Mouse (Mus musculus): ENCODE data around the gene Shroom3.

DNA sequence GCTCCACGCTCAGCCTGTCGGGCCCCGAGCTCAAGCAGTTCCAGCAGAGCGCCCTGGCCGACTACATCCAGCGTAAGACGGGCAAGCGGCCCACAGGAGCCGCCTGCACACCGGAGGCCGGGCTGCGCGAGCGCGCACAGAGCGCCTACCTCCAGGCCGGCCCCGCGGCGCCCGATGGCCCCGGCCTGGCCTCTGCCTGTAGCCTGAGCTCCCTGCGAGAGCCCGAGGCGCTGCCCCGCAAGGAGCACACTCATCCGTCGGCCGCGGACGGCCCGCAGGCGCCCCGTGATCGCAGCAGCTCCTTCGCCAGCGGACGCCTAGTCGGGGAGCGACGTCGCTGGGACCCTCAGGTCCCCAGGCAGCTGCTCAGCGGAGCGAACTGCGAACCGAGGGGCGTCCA, 259.3 kb downstream of the Shroom3 start:
- no peak for TF ChIP-seq GATA1 (IDR thresholded peaks at IDR 0.05; ENCODE audit: borderline replicate concordance, low read length)
- no peak for TF ChIP-seq FLI1 (IDR thresholded peaks at IDR 0.05; ENCODE audit: low read length)
